Mouse (Mus musculus) ES-E14 (cell line): ENCODE measurements at regions not wholly inside any gene's neighbourhood (a gene's known extent, or its start where the extent isn't known, plus 50 kb on each side); places are given as distances from the start of the nearest gene placed in this dataset.

Experiments
- CHD2 ChIP-seq: IDR thresholded peaks from 2 replicates; pipeline ENCODE4 v1.6.1; 2014; ENCODE audit warnings: mild to moderate bottlenecking, low read depth, low read length, inconsistent platforms
- HCFC1 ChIP-seq: IDR thresholded peaks from 2 replicates; pipeline ENCODE4 v1.6.1; 2012; ENCODE audit warnings: low read length, inconsistent platforms, borderline replicate concordance; ENCODE audit not compliant: insufficient read depth
- ZNF384 ChIP-seq: IDR thresholded peaks from 2 replicates; pipeline ENCODE4 v1.6.1; 2012; ENCODE audit warnings: low read depth, low read length, inconsistent platforms

- TF ChIP-seq ZNF384 (no peak), HCFC1 (no peak), CHD2 (no peak)
Observed at GRCm38 (mm10) chr14:71473907-71474306, 874.3 kb upstream of the Fam160b2 start.
